Mouse (Mus musculus): ENCODE data around the gene Mpz.

DNA sequence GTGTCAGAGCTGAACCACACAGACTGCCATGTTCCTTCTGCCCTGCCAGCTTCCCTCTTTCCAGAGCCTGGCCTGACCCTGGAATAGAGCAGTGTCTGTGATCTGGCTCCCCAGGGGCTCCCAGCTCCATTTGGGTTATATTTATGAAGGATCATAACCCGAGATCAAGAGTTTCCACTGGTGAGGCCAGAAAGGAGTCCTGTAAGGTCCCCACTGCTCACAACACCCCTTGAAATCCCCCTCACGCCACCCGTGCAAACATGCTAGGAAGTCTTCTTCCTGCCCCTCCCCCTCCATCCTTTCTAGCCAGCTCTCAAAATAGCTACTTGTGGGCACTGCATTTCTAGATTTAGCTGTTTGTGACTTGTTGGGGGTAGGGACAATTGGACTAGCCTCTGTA, 33.1 kb downstream of the Mpz start:
- TF ChIP-seq TAL1 (conservative IDR thresholded peaks at IDR 0.05; ENCODE audit: low read depth, low read length) (no peak), CTCF (IDR thresholded peaks at IDR 0.05; ENCODE audit: low read depth, low read length) (no peak), GATA1 (IDR thresholded peaks at IDR 0.05; ENCODE audit: borderline replicate concordance, low read length) (no peak), GATA2 (IDR thresholded peaks at IDR 0.05; ENCODE audit: borderline replicate concordance, low read depth, low read length) (no peak)

Data from G1E (cell line).